Mouse (Mus musculus) liver, postnatal 0 days (tissue): Measurements from ENCODE around the gene Ovca2. TPM values are rescaled to one million over a fixed set of nuclear protein-coding genes. Genes with fewer than 3 reads are reported as not detected.

ENCODE experiments used
- ATAC-seq: fragments of 200-750 bp; cut with Nextera tagmentation; 2 replicates; pipeline ENCODE4 v1.8.0; 2017; ENCODE audit warnings: mild to moderate bottlenecking, moderate library complexity
- DNase-seq: peaks from one replicate; pipeline ENCODE4 v3.0.0-alpha.2; 2016
- H3K27ac ChIP-seq: fragments of 300-500 bp; sonication (generic); 2 replicates; pipeline ENCODE4 v1.5.1; 2014; ENCODE audit warnings: antibody characterized with exemption, moderate library complexity, mild to moderate bottlenecking, low read depth
- H3K27me3 ChIP-seq: fragments of 300-500 bp; sonication (generic); 2 replicates; pipeline ENCODE4 v1.6.1; 2014; ENCODE audit warnings: low read length, control low read depth, mixed read lengths; ENCODE audit not compliant: insufficient read depth
- H3K36me3 ChIP-seq: fragments of 300-500 bp; sonication (generic); replicated peaks from 2 replicates; pipeline ENCODE4 v1.6.1; 2014; ENCODE audit warnings: mild to moderate bottlenecking, control low read depth, low read length, moderate library complexity, mixed read lengths; ENCODE audit not compliant: insufficient read depth
- H3K4me1 ChIP-seq: fragments of 300-500 bp; sonication (generic); 2 replicates; pipeline ENCODE4 v1.6.1; 2014; ENCODE audit warnings: antibody characterized with exemption, mild to moderate bottlenecking, control low read depth; ENCODE audit not compliant: insufficient read depth
- H3K4me2 ChIP-seq: fragments of 300-500 bp; sonication (generic); 2 replicates; pipeline ENCODE4 v1.6.1; 2014; ENCODE audit warnings: low read depth, mild to moderate bottlenecking, low read length, moderate library complexity, mixed read lengths
- H3K4me3 ChIP-seq: fragments of 300-500 bp; sonication (generic); 2 replicates; pipeline ENCODE4 v1.5.1; 2014; ENCODE audit warnings: low read depth, low read length
- H3K9ac ChIP-seq: fragments of 300-500 bp; sonication (generic); replicated peaks from 2 replicates; pipeline ENCODE4 v1.6.1; 2014; ENCODE audit warnings: mild to moderate bottlenecking, moderate library complexity
- H3K9me3 ChIP-seq: fragments of 300-500 bp; sonication (generic); 2 replicates; pipeline ENCODE4 v1.6.1; 2016; ENCODE audit warnings: mild to moderate bottlenecking, control low read depth, low read length, mixed read lengths
- CTCF ChIP-seq: sonication (generic); IDR thresholded peaks from 2 replicates; pipeline ENCODE4 v1.5.1; 2016; ENCODE audit warnings: antibody characterized with exemption, low read depth
- EP300 ChIP-seq: IDR thresholded peaks from 2 replicates; pipeline ENCODE4 v1.6.1; 2016; ENCODE audit warnings: antibody characterized with exemption, low read depth, mild to moderate bottlenecking
- WGBS: fragments of 180-500 bp; shearing (Covaris S2); extraction: QIAGEN DNeasy Blood & Tissue Kit; methylation state at CpG from one replicate; pipeline ENCODE4 v1.1.7; 2014; ENCODE audit not compliant: insufficient replicate concordance; 5-methylcytosine and 5-hydroxymethylcytosine counted together
- polyA plus RNA-seq: library from polyadenylated mRNA; unstranded; fragments of >200 nt; fragmentation: Nextera tagmentation; extraction: Ambion mirVana; gene quantifications from 2 replicates; pipeline ENCODE4 v1.2.1, GENCODE M21; 2015

The Ovca2 gene
- polyA plus RNA-seq, 1 experiment from 2014 or later = 13.6 TPM

DNA sequence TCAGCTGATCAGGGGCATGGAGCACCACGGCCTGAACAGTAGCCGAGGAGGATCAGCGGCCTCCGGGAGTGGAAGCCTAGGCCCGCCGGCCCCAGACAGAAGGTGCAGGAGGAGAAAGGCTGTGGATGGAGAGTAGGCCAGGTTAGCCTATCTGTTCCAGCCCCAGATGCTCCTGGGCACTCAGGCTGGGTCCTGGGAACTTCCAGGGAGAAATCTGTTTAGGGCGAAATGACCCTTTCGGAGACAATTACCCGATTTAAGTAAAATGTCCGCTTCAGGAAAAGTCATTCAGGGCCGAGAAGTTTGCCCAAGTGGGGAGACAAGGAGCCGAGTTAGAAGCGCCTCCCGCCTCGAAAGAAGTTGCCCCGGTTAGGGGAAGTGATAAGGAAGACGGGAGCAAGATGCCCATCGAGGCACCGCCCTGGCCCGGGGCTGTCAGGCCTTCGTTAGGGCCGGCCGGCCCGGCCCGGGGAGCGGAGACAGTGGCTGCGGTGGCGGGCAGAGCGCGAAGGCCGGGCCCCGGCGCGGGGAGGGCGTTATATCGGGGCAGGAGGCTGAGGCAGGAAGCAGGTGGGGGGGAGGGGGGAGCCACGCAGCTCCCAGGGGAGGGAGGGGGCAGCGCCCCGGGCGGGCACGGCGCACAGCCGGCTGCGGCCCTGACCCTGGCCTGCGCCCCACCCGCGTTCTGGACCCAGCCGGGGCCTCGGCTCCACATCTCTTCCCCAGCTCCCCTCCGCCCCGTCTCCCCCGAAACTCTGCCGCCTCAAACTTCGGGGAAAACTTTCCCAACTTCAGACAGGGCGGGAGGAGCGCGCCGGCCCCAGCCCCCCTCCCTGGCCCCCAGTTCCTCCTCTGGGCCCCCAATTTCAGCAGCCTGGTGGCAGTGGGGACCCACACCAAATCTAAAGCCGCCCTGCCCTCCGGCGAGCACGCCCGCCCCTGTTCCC is 10.7 kb downstream of the Ovca2 start:
- H3K27me3 ChIP-seq = peaks cover 87% of the 10 kb centered on the region
- H3K27ac ChIP-seq = peak overlapping the region; percentile 57; the same call in 1 of the 2 replicates
- TF ChIP-seq CTCF = no peak
- no peak for TF ChIP-seq EP300
- peaks cover 62% of the 10 kb centered on the region for H3K4me1 ChIP-seq
- ATAC-seq (no peak), DNase-seq (peak; percentile 36)
- H3K4me2 ChIP-seq = peak overlapping the region; percentile 91
- H3K4me3 ChIP-seq = peak overlapping the region; percentile 62
- H3K9me3 ChIP-seq = no peaks in the 10 kb centered on the region
- 4% methylated on average over 46 of the region's 63 CpGs for WGBS
- H3K9ac ChIP-seq = peak overlapping the region; percentile 65
- peaks cover 6% of the 10 kb centered on the region for H3K36me3 ChIP-seq

DNA sequence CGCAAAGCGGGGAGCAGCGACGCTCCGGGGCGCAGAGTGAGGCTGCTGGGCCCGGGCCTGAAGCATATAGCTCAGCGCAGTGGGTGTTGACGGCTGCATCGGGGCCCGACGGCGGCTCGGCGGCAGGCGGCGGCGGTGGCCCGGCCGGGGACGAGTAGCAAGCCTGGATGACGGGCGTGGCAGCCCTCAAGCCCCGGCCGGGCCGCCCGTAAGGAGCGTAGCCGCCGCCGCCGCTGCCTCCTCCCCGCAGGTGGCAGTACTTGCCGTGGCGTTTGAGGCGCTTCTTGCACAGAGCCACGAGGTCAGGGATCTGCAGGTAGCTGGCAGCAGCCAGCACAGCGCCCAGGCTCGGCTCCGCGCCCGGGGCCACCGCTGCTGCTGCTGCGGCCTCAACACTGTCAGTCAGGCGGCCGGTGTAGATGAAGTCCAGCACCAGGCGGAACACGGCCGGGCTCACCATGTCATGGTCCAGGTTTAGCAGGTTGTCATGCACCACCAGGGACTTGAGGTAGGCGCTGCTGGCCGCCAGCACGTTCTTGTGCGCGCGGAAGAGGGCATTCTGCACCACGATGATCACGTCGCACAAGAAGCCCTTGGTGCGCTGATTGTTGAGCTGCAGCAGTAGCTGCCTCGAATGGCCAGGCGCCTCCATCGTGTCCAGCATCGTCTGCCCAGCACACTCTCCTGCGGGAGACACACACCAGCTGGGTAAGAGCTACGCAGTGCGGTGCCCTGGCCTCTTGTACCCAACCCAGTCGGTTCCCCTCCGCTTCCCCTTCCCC is 11.6 kb downstream of the Ovca2 start:
- no peaks in the 10 kb centered on the region for H3K9me3 ChIP-seq
- ATAC-seq (no peak), DNase-seq (peak; percentile 48)
- H3K36me3 ChIP-seq = peaks cover 7% of the 10 kb centered on the region
- peak overlapping the region; percentile 34 for H3K9ac ChIP-seq
- TF ChIP-seq EP300 (no peak), CTCF (no peak)
- H3K4me2 ChIP-seq = peak overlapping the region; percentile 91
- peaks cover 54% of the 10 kb centered on the region for H3K4me1 ChIP-seq
- H3K27ac ChIP-seq = no peak overlapping the region
- 4% methylated on average over 67 of the region's 68 CpGs for WGBS
- H3K27me3 ChIP-seq = peaks cover 79% of the 10 kb centered on the region
- peak overlapping the region; percentile 62 for H3K4me3 ChIP-seq

DNA sequence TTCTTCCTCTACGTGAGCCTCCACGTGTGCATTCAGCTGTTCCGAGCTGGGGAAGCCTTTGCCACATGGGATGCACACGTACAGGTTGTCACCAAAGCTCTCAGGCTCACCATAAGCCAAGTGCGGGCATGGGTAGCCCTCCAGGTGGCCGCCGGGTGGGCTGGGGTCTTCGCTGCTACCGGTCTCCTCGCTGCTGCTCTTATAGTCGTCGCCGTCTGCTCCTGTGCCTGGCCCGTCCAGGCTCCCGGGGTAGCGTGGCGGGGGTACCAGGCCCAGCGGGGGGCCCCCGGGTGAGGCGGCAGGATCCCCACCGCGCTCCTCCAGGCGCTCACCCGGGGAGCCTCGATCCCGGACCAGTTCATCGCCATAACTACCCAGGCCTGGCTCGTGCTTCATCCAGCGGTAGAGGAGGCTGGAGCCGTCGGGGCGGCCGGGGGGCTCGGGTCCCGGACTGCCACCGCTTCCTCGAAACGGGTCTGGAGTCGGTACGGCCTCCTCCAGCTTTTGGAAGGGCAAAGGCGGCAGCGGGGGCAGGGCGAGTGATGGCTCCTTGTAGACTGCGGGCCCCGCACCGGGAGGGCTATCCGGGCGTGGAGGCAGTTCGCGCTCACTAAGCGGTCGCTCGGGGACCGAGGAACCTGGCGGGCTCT is 12.3 kb downstream of the Ovca2 start:
- H3K4me2 ChIP-seq = peak overlapping the region; percentile 91
- DNase-seq = peak; percentile 38
- peak overlapping the region; percentile 34 for H3K9ac ChIP-seq
- H3K4me3 ChIP-seq = peak overlapping the region; percentile 62
- peaks cover 71% of the 10 kb centered on the region for H3K27me3 ChIP-seq
- no peak for ATAC-seq
- H3K36me3 ChIP-seq = peaks cover 12% of the 10 kb centered on the region
- TF ChIP-seq CTCF (no peak), EP300 (no peak)
- 14% methylated on average over 55 of the region's 55 CpGs for WGBS
- no peaks in the 10 kb centered on the region for H3K9me3 ChIP-seq
- H3K27ac ChIP-seq = no peak overlapping the region
- peaks cover 51% of the 10 kb centered on the region for H3K4me1 ChIP-seq

DNA sequence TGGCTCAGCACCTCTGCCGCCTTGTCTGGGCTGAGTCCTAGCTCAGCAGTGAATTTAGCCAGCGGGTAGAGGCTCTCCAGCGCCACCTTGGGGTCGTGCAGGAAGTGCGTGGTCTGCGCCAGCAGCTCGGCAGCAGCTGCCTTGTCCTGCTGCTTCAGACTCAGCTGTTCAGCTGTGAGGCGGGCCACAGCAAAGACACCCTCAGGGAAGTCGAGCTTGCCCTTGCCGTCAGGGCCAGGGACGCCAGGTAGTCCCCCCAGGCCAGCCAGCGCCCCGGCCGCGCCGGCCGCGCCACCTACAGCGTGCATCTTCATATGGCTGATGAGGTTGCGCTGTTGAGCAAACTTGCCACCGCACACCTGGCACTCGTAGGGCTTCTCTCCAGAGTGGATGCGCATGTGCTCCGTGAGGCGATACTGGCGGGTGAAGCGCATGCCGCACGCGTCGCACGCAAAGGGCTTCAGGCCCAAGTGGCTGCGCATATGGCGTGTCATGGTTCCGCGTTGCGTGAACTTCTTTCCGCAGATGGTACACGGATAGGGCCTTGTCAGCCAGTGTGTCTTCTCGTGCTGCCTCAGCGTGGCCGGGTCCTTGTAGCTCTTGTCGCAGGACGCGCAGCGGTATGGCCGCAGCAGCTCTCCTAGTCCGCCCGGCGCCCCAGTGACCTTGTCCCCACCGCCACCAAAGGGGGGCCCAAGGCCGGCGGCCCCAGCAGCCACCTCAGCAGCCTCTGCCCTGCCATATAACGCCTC is 13.0 kb downstream of the Ovca2 start:
- peak; percentile 90 for TF ChIP-seq CTCF
- no peak for TF ChIP-seq EP300
- peak overlapping the region; percentile 34; the same call in 1 of the 2 replicates for H3K9ac ChIP-seq
- peaks cover 51% of the 10 kb centered on the region for H3K4me1 ChIP-seq
- H3K36me3 ChIP-seq = peaks cover 13% of the 10 kb centered on the region
- H3K9me3 ChIP-seq = no peaks in the 10 kb centered on the region
- WGBS = 10% methylated on average over 53 of the region's 54 CpGs
- H3K4me3 ChIP-seq = peak overlapping the region; percentile 62; the same call in 1 of the 2 replicates
- peak overlapping the region; percentile 24 for H3K4me2 ChIP-seq
- DNase-seq = peak; percentile 83
- ATAC-seq = peak; percentile 38
- H3K27me3 ChIP-seq = peaks cover 64% of the 10 kb centered on the region
- H3K27ac ChIP-seq = no peak overlapping the region

DNA sequence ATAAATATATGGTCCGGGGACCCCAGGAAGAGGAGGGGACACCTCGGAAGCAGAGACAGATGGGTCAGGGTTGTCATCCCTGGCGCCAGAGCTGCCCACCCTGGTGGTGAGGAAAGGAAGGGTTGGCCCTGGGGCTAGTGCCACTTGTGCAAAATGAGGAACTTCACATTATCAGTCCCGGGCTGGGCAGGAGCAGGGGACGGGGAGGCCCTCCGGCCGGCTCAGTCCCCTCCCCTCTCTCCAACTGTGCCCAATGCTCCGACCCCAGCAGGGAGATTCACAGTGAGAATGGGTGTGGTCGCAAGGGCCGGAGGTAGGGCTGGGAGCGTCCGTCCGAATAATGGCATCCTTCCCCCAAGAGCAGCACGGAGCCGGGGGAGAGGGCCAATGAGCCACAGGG is 13.9 kb downstream of the Ovca2 start:
- WGBS = 11% methylated on average over 15 of the region's 15 CpGs
- no peak overlapping the region for H3K9ac ChIP-seq
- TF ChIP-seq EP300 (no peak), CTCF (peak; percentile 29; the same call in 1 of the 2 replicates)
- H3K36me3 ChIP-seq = peaks cover 20% of the 10 kb centered on the region
- H3K4me2 ChIP-seq = peak overlapping the region; percentile 24
- H3K4me3 ChIP-seq = peak overlapping the region; percentile 62; the same call in 1 of the 2 replicates
- peaks cover 44% of the 10 kb centered on the region for H3K4me1 ChIP-seq
- no peaks in the 10 kb centered on the region for H3K9me3 ChIP-seq
- ATAC-seq = no peak
- peaks cover 56% of the 10 kb centered on the region for H3K27me3 ChIP-seq
- DNase-seq = peak; percentile 52
- H3K27ac ChIP-seq = no peak overlapping the region
